Mouse (Mus musculus) liver, postnatal 0 days (tissue): ENCODE results near the gene Pop4. TPM values are rescaled to one million over a fixed set of nuclear protein-coding genes. Genes with fewer than 3 reads are reported as not detected.

Experiments
- ATAC-seq: fragments of 200-750 bp; cut with Nextera tagmentation; 2 replicates; pipeline ENCODE4 v1.8.0; 2017; ENCODE audit warnings: mild to moderate bottlenecking, moderate library complexity
- DNase-seq: peaks from one replicate; pipeline ENCODE4 v3.0.0-alpha.2; 2016
- H3K27ac ChIP-seq: fragments of 300-500 bp; sonication (generic); 2 replicates; pipeline ENCODE4 v1.5.1; 2014; ENCODE audit warnings: antibody characterized with exemption, moderate library complexity, mild to moderate bottlenecking, low read depth
- H3K27me3 ChIP-seq: fragments of 300-500 bp; sonication (generic); 2 replicates; pipeline ENCODE4 v1.6.1; 2014; ENCODE audit warnings: low read length, control low read depth, mixed read lengths; ENCODE audit not compliant: insufficient read depth
- H3K36me3 ChIP-seq: fragments of 300-500 bp; sonication (generic); replicated peaks from 2 replicates; pipeline ENCODE4 v1.6.1; 2014; ENCODE audit warnings: mild to moderate bottlenecking, control low read depth, low read length, moderate library complexity, mixed read lengths; ENCODE audit not compliant: insufficient read depth
- H3K4me1 ChIP-seq: fragments of 300-500 bp; sonication (generic); 2 replicates; pipeline ENCODE4 v1.6.1; 2014; ENCODE audit warnings: antibody characterized with exemption, mild to moderate bottlenecking, control low read depth; ENCODE audit not compliant: insufficient read depth
- H3K4me2 ChIP-seq: fragments of 300-500 bp; sonication (generic); 2 replicates; pipeline ENCODE4 v1.6.1; 2014; ENCODE audit warnings: low read depth, mild to moderate bottlenecking, low read length, moderate library complexity, mixed read lengths
- H3K4me3 ChIP-seq: fragments of 300-500 bp; sonication (generic); 2 replicates; pipeline ENCODE4 v1.5.1; 2014; ENCODE audit warnings: low read depth, low read length
- H3K9ac ChIP-seq: fragments of 300-500 bp; sonication (generic); replicated peaks from 2 replicates; pipeline ENCODE4 v1.6.1; 2014; ENCODE audit warnings: mild to moderate bottlenecking, moderate library complexity
- H3K9me3 ChIP-seq: fragments of 300-500 bp; sonication (generic); 2 replicates; pipeline ENCODE4 v1.6.1; 2016; ENCODE audit warnings: mild to moderate bottlenecking, control low read depth, low read length, mixed read lengths
- CTCF ChIP-seq: sonication (generic); IDR thresholded peaks from 2 replicates; pipeline ENCODE4 v1.5.1; 2016; ENCODE audit warnings: antibody characterized with exemption, low read depth
- EP300 ChIP-seq: IDR thresholded peaks from 2 replicates; pipeline ENCODE4 v1.6.1; 2016; ENCODE audit warnings: antibody characterized with exemption, low read depth, mild to moderate bottlenecking
- WGBS: fragments of 180-500 bp; shearing (Covaris S2); extraction: QIAGEN DNeasy Blood & Tissue Kit; methylation state at CpG from one replicate; pipeline ENCODE4 v1.1.7; 2014; ENCODE audit not compliant: insufficient replicate concordance; 5-methylcytosine and 5-hydroxymethylcytosine counted together
- polyA plus RNA-seq: library from polyadenylated mRNA; unstranded; fragments of >200 nt; fragmentation: Nextera tagmentation; extraction: Ambion mirVana; gene quantifications from 2 replicates; pipeline ENCODE4 v1.2.1, GENCODE M21; 2015

The Pop4 gene
- polyA plus RNA-seq, 1 experiment from 2014 or later, result 10.7 TPM

GRCm38 (mm10) chr7:38215697-38216096, 55.5 kb downstream of the Pop4 start:
- DNase-seq, result no peak
- no peak for ATAC-seq
- no peak overlapping the region for H3K9ac ChIP-seq
- H3K4me1 ChIP-seq, result 0 out of 2 replicates have a peak, but pooled peaks cover 4% of the 10 kb centered on the region
- no peaks in the 10 kb centered on the region; the same call in 1 of the 2 replicates for H3K36me3 ChIP-seq
- TF ChIP-seq EP300 (no peak), CTCF (no peak)
- H3K27me3 ChIP-seq, result no peaks in the 10 kb centered on the region
- no peak overlapping the region for H3K4me2 ChIP-seq
- no peak overlapping the region for H3K27ac ChIP-seq
- H3K4me3 ChIP-seq, result no peak overlapping the region
- 79% methylated on average over 6 of the region's 6 CpGs for WGBS
- H3K9me3 ChIP-seq, result no peaks in the 10 kb centered on the region

- Histone ChIP-seq H3K27me3 (no peaks in the 10 kb centered on the region), H3K4me3 (no peak overlapping the region), H3K27ac (0 out of 2 replicates have a peak overlapping the region, but pooled peaks have one; percentile 5), H3K9me3 (no peaks in the 10 kb centered on the region), H3K9ac (no peak overlapping the region), H3K36me3 (no peaks in the 10 kb centered on the region; the same call in 1 of the 2 replicates), H3K4me2 (no peak overlapping the region), H3K4me1 (0 out of 2 replicates have a peak, but pooled peaks cover 4% of the 10 kb centered on the region)
- ATAC-seq (no peak), DNase-seq (no peak)
- TF ChIP-seq EP300, result no peak
- no peak for TF ChIP-seq CTCF
- WGBS, result 65% methylated on average over 7 of the region's 7 CpGs
Observed at GRCm38 (mm10) chr7:38215281-38215680, 55.9 kb downstream of the Pop4 start.

- 0 out of 2 replicates have a peak, but pooled peaks cover 4% of the 10 kb centered on the region for H3K4me1 ChIP-seq
- H3K9ac ChIP-seq, result no peak overlapping the region
- no peaks in the 10 kb centered on the region for H3K27me3 ChIP-seq
- TF ChIP-seq EP300 (no peak), CTCF (no peak)
- DNase-seq, result peak; percentile 31
- H3K9me3 ChIP-seq, result no peaks in the 10 kb centered on the region
- no peak overlapping the region for H3K4me3 ChIP-seq
- no peak for ATAC-seq
- WGBS, result 33% methylated on average over 5 of the region's 5 CpGs
- H3K27ac ChIP-seq, result 0 out of 2 replicates have a peak overlapping the region, but pooled peaks have one; percentile 5
- no peaks in the 10 kb centered on the region for H3K36me3 ChIP-seq
- no peak overlapping the region for H3K4me2 ChIP-seq
Observed at GRCm38 (mm10) chr7:38214473-38215214, 56.6 kb downstream of the Pop4 start.

- TF ChIP-seq CTCF (no peak), EP300 (no peak)
- Histone ChIP-seq H3K27me3 (no peaks in the 10 kb centered on the region), H3K4me3 (no peak overlapping the region), H3K4me2 (no peak overlapping the region), H3K36me3 (no peaks in the 10 kb centered on the region), H3K9me3 (no peaks in the 10 kb centered on the region), H3K27ac (no peak overlapping the region), H3K4me1 (0 out of 2 replicates have a peak, but pooled peaks cover 4% of the 10 kb centered on the region), H3K9ac (no peak overlapping the region)
- ATAC-seq (no peak), DNase-seq (no peak)
- WGBS, result 28% methylated on average over 3 of the region's 3 CpGs
Observed at GRCm38 (mm10) chr7:38212651-38213062, 58.6 kb downstream of the Pop4 start.

Other genes with a start within 250 kb of the Pop4 start
- gene Uri1, start 247.9 kb downstream of the Pop4 start, polyA plus RNA-seq, result 15.1 and 17.1 TPM in 2 replicates
- gene Ccne1, start 163.9 kb downstream of the Pop4 start, polyA plus RNA-seq, result 31.1 and 32.4 TPM in 2 replicates
- 76.6 and 78.1 TPM in 2 replicates for gene 1600014C10Rik, start 88.2 kb downstream of the Pop4 start, polyA plus RNA-seq
- 0.57 and 0.58 TPM in 2 replicates for gene Plekhf1, start 43.4 kb downstream of the Pop4 start, polyA plus RNA-seq